Mouse (Mus musculus) lung, postnatal 0 days (tissue): ENCODE measurements around the gene Sytl3.
"Not testable (repeated sequence)": the region's sequence is repeated elsewhere in the genome, so short reads cannot be mapped to it uniquely, and the experiment has no call there.

Source experiments
- CTCF ChIP-seq: IDR thresholded peaks from 2 replicates; pipeline ENCODE4 v1.5.1; 2016; ENCODE audit warnings: antibody characterized with exemption, mild to moderate bottlenecking
- EP300 ChIP-seq: IDR thresholded peaks from 2 replicates; pipeline ENCODE4 v1.6.1; 2016; ENCODE audit warnings: antibody characterized with exemption, mild to moderate bottlenecking, control low read depth

GRCm38 (mm10) chr17:6645668-6646067, 13.2 kb upstream of the Sytl3 start:
- not testable (repeated sequence) for TF ChIP-seq CTCF, EP300
